Mouse (Mus musculus) midbrain, embryonic 12.5 days (tissue): ENCODE data around the gene Actr10. TPM values are rescaled to one million over a fixed set of nuclear protein-coding genes. Genes with fewer than 3 reads are reported as not detected.

Experiments
- ATAC-seq: fragments of 200-750 bp; cut with Nextera tagmentation; 2 replicates; pipeline ENCODE4 v1.8.0; 2017; ENCODE audit warnings: low read depth, moderate TSS enrichment, moderate library complexity; ENCODE audit not compliant: low FRiP score
- H3K27ac ChIP-seq: fragments of 300-500 bp; sonication (generic); replicated peaks from 2 replicates; pipeline ENCODE4 v1.5.1; 2016; ENCODE audit warnings: mild to moderate bottlenecking
- H3K27me3 ChIP-seq: fragments of 300-500 bp; sonication (generic); 2 replicates; pipeline ENCODE4 v1.6.1; 2016; ENCODE audit warnings: mild to moderate bottlenecking
- H3K36me3 ChIP-seq: fragments of 300-500 bp; sonication (generic); 2 replicates; pipeline ENCODE4 v1.6.1; 2016
- H3K4me1 ChIP-seq: fragments of 300-500 bp; sonication (generic); 2 replicates; pipeline ENCODE4 v1.6.1; 2016
- H3K4me2 ChIP-seq: fragments of 300-500 bp; sonication (generic); replicated peaks from 2 replicates; pipeline ENCODE4 v1.6.1; 2016; ENCODE audit warnings: mild to moderate bottlenecking, moderate library complexity
- H3K4me3 ChIP-seq: fragments of 300-500 bp; sonication (generic); 2 replicates; pipeline ENCODE4 v1.5.1; 2016; ENCODE audit warnings: mild to moderate bottlenecking
- H3K9ac ChIP-seq: fragments of 300-500 bp; sonication (generic); replicated peaks from 2 replicates; pipeline ENCODE4 v1.6.1; 2016; ENCODE audit warnings: mild to moderate bottlenecking, moderate library complexity
- H3K9me3 ChIP-seq: fragments of 300-500 bp; sonication (generic); 2 replicates; pipeline ENCODE4 v1.6.1; 2016; ENCODE audit warnings: mild to moderate bottlenecking
- WGBS: fragments of 180-500 bp; shearing (Covaris S2); methylation state at CpG from one replicate; pipeline ENCODE4 v1.1.7; 2016; 5-methylcytosine and 5-hydroxymethylcytosine counted together
- polyA plus RNA-seq: library from polyadenylated mRNA; unstranded; fragments of >200 nt; fragmentation: Nextera tagmentation; extraction: Ambion mirVana; gene quantifications from 2 replicates; pipeline ENCODE4 v1.2.1, GENCODE M21; 2016

The Actr10 gene
- polyA plus RNA-seq, 1 experiment from 2014 or later = 232 TPM

- 8% methylated on average over 5 of the region's 5 CpGs for WGBS
- no peaks in the 10 kb centered on the region for H3K36me3 ChIP-seq
- H3K27me3 ChIP-seq = peaks cover 12% of the 10 kb centered on the region; the same call in 1 of the 2 replicates
- peaks cover 5% of the 10 kb centered on the region; the same call in 1 of the 2 replicates for H3K9me3 ChIP-seq
- H3K27ac ChIP-seq = no peak overlapping the region
- H3K9ac ChIP-seq = no peak overlapping the region
- peak; percentile 74 for ATAC-seq
- peaks cover 11% of the 10 kb centered on the region for H3K4me1 ChIP-seq
- H3K4me3 ChIP-seq = no peak overlapping the region
- no peak overlapping the region for H3K4me2 ChIP-seq
Measured at GRCm38 (mm10) chr12:70911029-70911428, 26.6 kb upstream of the Actr10 start.

GRCm38 (mm10) chr12:70911676-70912379 is 25.8 kb upstream of the Actr10 start:
- no peaks in the 10 kb centered on the region for H3K36me3 ChIP-seq
- no peak for ATAC-seq
- no peak overlapping the region for H3K4me3 ChIP-seq
- H3K9ac ChIP-seq = 0 out of 2 replicates have a peak overlapping the region, but pooled peaks have one; percentile 20
- H3K27ac ChIP-seq = no peak overlapping the region
- peaks cover 12% of the 10 kb centered on the region; the same call in 1 of the 2 replicates for H3K27me3 ChIP-seq
- H3K4me2 ChIP-seq = no peak overlapping the region
- peaks cover 11% of the 10 kb centered on the region for H3K4me1 ChIP-seq
- H3K9me3 ChIP-seq = no peaks in the 10 kb centered on the region
- WGBS = 65% methylated on average over 17 of the region's 17 CpGs

GRCm38 (mm10) chr12:70913429-70913828 is 24.2 kb upstream of the Actr10 start:
- H3K4me1 ChIP-seq = peaks cover 11% of the 10 kb centered on the region
- WGBS = 42% methylated on average over 3 of the region's 3 CpGs
- ATAC-seq = no peak

GRCm38 (mm10) chr12:70914387-70914786 is 23.3 kb upstream of the Actr10 start:
- Histone ChIP-seq H3K9me3 (no peaks in the 10 kb centered on the region), H3K36me3 (no peaks in the 10 kb centered on the region), H3K4me2 (no peak overlapping the region), H3K27me3 (peaks cover 8% of the 10 kb centered on the region; the same call in 1 of the 2 replicates), H3K9ac (no peak overlapping the region), H3K4me3 (no peak overlapping the region), H3K27ac (no peak overlapping the region), H3K4me1 (peaks cover 11% of the 10 kb centered on the region)
- 57% methylated on average over 11 of the region's 11 CpGs for WGBS
- no peak for ATAC-seq

More at GRCm38 (mm10) chr12:70913429-70913828, 24.2 kb upstream of the Actr10 start:
- H3K36me3 ChIP-seq = no peaks in the 10 kb centered on the region
- peaks cover 12% of the 10 kb centered on the region; the same call in 1 of the 2 replicates for H3K27me3 ChIP-seq
- H3K4me2 ChIP-seq = no peak overlapping the region
- no peaks in the 10 kb centered on the region for H3K9me3 ChIP-seq
- H3K9ac ChIP-seq = no peak overlapping the region
- H3K4me3 ChIP-seq = no peak overlapping the region
- no peak overlapping the region for H3K27ac ChIP-seq

- no peak overlapping the region for H3K27ac ChIP-seq
- no peaks in the 10 kb centered on the region for H3K36me3 ChIP-seq
- no peak overlapping the region for H3K9ac ChIP-seq
- H3K4me3 ChIP-seq = no peak overlapping the region
- H3K4me1 ChIP-seq = no peaks in the 10 kb centered on the region
- WGBS = 88% methylated on average over 4 of the region's 4 CpGs
- H3K27me3 ChIP-seq = no peaks in the 10 kb centered on the region
- no peak overlapping the region for H3K4me2 ChIP-seq
- peaks cover 5% of the 10 kb centered on the region; the same call in 1 of the 2 replicates for H3K9me3 ChIP-seq
- no peak for ATAC-seq
Measured at GRCm38 (mm10) chr12:70929781-70930180, 7.9 kb upstream of the Actr10 start.

- Histone ChIP-seq H3K4me1 (peaks cover 4% of the 10 kb centered on the region), H3K4me2 (peak overlapping the region; percentile 58), H3K4me3 (peak overlapping the region; percentile 76), H3K9ac (peak overlapping the region; percentile 79), H3K27me3 (no peaks in the 10 kb centered on the region), H3K27ac (peak overlapping the region; percentile 90), H3K9me3 (no peaks in the 10 kb centered on the region), H3K36me3 (no peaks in the 10 kb centered on the region; the same call in 1 of the 2 replicates)
- WGBS = 38% methylated on average over 7 of the region's 12 CpGs
- ATAC-seq = peak; percentile 7
Measured at GRCm38 (mm10) chr12:70937150-70937549, 507 bp upstream of the Actr10 start.

- 97% methylated on average over 7 of the region's 7 CpGs for WGBS
- H3K27ac ChIP-seq = no peak overlapping the region
- H3K9ac ChIP-seq = no peak overlapping the region
- ATAC-seq = no peak
- no peak overlapping the region for H3K4me3 ChIP-seq
- peaks cover 22% of the 10 kb centered on the region for H3K36me3 ChIP-seq
- H3K4me1 ChIP-seq = peaks cover 4% of the 10 kb centered on the region
- H3K27me3 ChIP-seq = no peaks in the 10 kb centered on the region
- H3K9me3 ChIP-seq = no peaks in the 10 kb centered on the region
- no peak overlapping the region for H3K4me2 ChIP-seq
Measured at GRCm38 (mm10) chr12:70940806-70941205, 3.1 kb downstream of the Actr10 start.

GRCm38 (mm10) chr12:70944181-70944580 is 6.5 kb downstream of the Actr10 start:
- H3K9ac ChIP-seq = no peak overlapping the region
- ATAC-seq = no peak
- H3K27ac ChIP-seq = no peak overlapping the region
- H3K27me3 ChIP-seq = no peaks in the 10 kb centered on the region
- H3K9me3 ChIP-seq = no peaks in the 10 kb centered on the region
- no peaks in the 10 kb centered on the region for H3K4me1 ChIP-seq
- WGBS = 98% methylated on average over 5 of the region's 5 CpGs
- no peak overlapping the region for H3K4me2 ChIP-seq
- H3K4me3 ChIP-seq = no peak overlapping the region
- H3K36me3 ChIP-seq = peaks cover 51% of the 10 kb centered on the region

- Histone ChIP-seq H3K4me3 (no peak overlapping the region), H3K4me1 (no peaks in the 10 kb centered on the region), H3K4me2 (no peak overlapping the region), H3K9ac (no peak overlapping the region), H3K27ac (no peak overlapping the region), H3K36me3 (peaks cover 64% of the 10 kb centered on the region), H3K27me3 (no peaks in the 10 kb centered on the region), H3K9me3 (no peaks in the 10 kb centered on the region)
- 92% methylated on average over 10 of the region's 10 CpGs for WGBS
- ATAC-seq = no peak
Measured at GRCm38 (mm10) chr12:70946585-70947256, 9.1 kb downstream of the Actr10 start.

GRCm38 (mm10) chr12:70958640-70959039 is 21.0 kb downstream of the Actr10 start:
- Histone ChIP-seq H3K4me3 (no peak overlapping the region), H3K4me2 (no peak overlapping the region), H3K4me1 (no peaks in the 10 kb centered on the region), H3K9ac (no peak overlapping the region), H3K9me3 (no peaks in the 10 kb centered on the region), H3K27me3 (no peaks in the 10 kb centered on the region), H3K27ac (no peak overlapping the region), H3K36me3 (peaks cover 83% of the 10 kb centered on the region)
- no peak for ATAC-seq
- WGBS = 84% methylated on average over 4 of the region's 4 CpGs

GRCm38 (mm10) chr12:70967581-70967980 is 29.9 kb downstream of the Actr10 start:
- peaks cover 15% of the 10 kb centered on the region for H3K36me3 ChIP-seq
- 57% methylated on average over 8 of the region's 8 CpGs for WGBS
- H3K4me2 ChIP-seq = peak overlapping the region; percentile 53
- peak overlapping the region; percentile 61; the same call in 1 of the 2 replicates for H3K9ac ChIP-seq
- no peaks in the 10 kb centered on the region for H3K27me3 ChIP-seq
- no peaks in the 10 kb centered on the region for H3K9me3 ChIP-seq
- H3K4me3 ChIP-seq = peak overlapping the region; percentile 60
- peak overlapping the region; percentile 78 for H3K27ac ChIP-seq
- no peak for ATAC-seq
- no peaks in the 10 kb centered on the region for H3K4me1 ChIP-seq

- peaks cover 11% of the 10 kb centered on the region for H3K36me3 ChIP-seq
Measured at GRCm38 (mm10) chr12:70968141-70968790, 30.6 kb downstream of the Actr10 start.

More at GRCm38 (mm10) chr12:70968141-70968790, 30.6 kb downstream of the Actr10 start:
- H3K9me3 ChIP-seq = no peaks in the 10 kb centered on the region
- ATAC-seq = peak; percentile 83
- H3K4me3 ChIP-seq = peak overlapping the region; percentile 60
- no peaks in the 10 kb centered on the region for H3K4me1 ChIP-seq
- peak overlapping the region; percentile 78 for H3K27ac ChIP-seq
- WGBS = under 1% methylated on average over 35 of the region's 35 CpGs
- peak overlapping the region; percentile 53 for H3K4me2 ChIP-seq
- no peaks in the 10 kb centered on the region for H3K27me3 ChIP-seq
- H3K9ac ChIP-seq = peak overlapping the region; percentile 61
